Mouse (Mus musculus) spleen, postnatal 14 days (tissue): ENCODE measurements around the gene Nup85.
A peak's percentile ranks its signal among the peaks of the same experiment; 100 is the strongest.

Source experiments
- DNase-seq, 2 experiments: peaks; one replicate each; pipeline ENCODE4 v3.0.0; 2021 to 2022; ENCODE audit warnings: low spot score in 2 of 2

The Nup85 gene

GRCm38 (mm10) chr11:115582913-115583606 lies 18.8 kb downstream of the Nup85 start:
- DNase-seq = no peak

DNA sequence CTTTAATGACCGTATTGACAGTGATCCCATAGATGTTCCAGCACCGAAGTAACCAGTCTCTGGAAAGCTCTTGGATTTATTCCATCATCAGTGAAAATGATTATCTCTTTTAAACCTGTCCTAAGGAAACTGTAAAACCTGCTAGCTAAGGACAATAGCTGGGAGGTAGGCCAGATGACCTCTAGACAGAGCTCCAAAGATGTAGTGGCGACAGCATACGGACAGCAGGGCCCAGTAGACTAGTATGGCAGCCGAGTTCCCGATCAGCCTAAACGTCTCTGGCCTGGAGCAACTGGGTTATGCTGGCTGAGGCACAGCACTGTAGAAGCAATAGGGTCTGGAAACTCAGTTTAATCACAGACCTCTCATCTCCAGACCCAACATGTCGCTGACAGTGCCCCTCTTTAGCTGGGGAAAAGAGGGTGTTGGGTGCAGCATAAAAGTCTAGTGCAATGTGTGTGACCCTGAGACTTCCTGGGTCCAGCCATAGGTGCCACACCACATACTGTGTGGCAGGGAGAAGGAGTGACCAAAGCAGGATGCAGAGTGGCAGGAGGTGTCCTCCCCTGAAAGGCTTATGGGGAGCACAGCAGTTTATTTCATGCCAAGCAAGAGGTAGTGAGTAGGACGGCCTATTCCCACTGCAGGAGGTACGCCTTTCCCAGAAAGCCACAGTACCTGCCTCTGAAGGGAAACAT lies 20.3 kb downstream of the Nup85 start:
- DNase-seq = no peak

DNA sequence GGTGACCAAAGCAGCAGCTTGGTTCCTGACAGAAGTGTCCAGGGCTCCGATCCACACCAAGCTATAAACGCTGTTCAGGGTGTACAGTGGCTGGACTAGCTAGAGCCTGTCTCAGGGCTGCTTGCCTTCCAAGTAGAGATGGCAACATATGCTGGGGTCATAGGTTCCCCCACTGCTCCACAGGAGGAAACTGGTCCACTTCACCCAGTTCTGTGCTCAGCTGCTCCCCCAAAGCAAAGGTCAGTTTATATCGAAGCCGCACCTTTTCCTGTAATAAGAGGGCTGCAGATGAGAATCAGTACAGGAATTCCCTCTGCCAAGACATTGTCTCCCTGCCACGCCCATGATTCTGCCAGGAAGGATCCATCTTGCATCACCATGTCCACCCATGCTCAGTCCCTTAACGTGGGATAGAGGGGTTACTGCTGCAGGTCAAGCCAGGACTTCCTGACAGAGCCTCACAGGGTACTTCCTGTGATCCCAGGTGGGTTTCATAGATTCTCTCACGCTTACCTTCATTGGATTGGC lies 21.4 kb downstream of the Nup85 start:
- DNase-seq = no peak

DNA sequence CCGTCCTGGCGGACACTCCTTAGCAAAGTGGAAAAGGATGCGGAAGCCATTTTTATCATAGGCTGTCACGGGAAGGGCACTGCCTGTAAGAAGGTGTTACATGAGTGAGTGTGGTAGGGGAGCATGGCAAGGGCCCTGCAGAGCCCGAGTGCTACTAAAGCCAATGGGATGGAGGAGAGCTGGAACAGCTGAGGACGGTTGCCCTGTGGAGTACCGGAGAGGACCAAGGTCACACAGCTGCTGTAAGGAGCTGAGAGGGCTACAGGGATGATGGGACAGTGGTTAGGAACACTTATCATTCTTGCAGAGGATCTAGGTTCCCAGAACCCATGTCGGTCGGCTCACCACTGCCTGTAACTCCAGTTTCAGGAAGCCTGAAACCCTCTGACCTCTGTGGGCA lies 22.2 kb downstream of the Nup85 start:
- DNase-seq = no peak

- no peak for DNase-seq
Observed at GRCm38 (mm10) chr11:115587984-115588383, 23.8 kb downstream of the Nup85 start.

DNA sequence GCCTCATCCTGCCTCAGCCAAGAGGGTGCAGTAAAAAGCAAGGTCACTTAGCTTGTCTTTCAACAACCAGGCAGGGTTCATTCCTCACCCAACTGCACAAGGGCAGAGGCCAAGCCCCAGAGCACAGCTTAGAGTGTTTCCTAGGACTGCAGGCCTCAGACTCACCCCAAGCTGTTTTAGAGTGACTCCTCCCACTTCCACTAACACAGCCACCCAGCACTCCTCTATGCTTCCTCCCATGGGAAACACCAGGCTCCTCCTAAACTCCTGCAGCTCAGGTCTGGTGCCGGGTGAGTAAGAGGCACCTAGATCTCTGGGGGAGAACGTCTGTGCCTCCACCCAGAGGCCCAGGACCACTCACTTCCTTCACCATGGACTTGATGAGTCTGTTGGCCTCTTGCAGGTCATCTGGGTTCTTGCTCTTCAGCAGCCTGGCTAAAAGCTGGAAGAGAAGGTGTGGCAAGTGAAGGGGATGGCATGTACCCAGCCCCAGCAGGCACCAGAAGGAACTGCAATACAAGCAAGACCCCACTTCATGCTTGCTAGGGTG lies 26.4 kb downstream of the Nup85 start:
- DNase-seq = no peak

DNA sequence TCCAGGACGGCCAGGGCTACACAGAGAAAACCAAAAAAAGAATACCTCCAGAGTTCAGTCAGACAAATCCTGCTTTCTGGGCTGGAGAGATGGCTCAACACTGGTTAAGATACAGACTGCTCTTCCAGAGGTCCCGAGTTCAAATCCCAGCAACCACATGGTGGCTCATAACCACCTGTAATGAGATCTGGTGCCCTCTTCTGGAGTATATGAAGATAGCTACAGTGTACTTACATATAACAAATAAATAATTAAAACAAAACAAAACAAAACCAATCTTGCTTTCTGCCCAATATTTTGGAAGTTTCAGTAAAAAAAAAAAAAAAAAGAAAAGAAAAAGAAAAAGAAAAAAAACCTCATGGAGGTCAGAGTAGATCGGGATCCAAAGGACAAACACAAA lies 31.0 kb downstream of the Nup85 start:
- DNase-seq = no peak

DNA sequence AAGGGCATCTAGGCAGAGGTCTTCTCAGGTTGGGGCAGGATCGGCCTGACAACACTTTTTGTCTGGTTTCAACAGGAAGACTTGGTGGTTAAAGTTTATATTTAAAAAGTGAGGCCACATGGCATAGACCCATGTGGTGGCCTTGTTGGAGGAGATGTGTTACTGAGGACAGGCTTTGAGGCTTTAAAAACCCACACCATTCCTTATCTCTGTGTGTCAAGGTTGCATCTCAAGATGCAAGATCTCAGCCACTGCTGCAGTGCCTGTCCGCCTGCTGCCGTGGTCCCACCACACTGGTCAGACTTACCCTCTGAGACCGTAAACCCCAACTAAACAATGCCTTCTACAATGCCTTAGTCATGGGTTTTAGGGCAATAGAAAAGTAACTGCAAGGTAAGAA lies 34.1 kb downstream of the Nup85 start:
- DNase-seq = no peak

GRCm38 (mm10) chr11:115599722-115600121 lies 35.5 kb downstream of the Nup85 start:
- DNase-seq = no peak

- no peak for DNase-seq
Observed at GRCm38 (mm10) chr11:115600743-115601142, 36.5 kb downstream of the Nup85 start.

DNA sequence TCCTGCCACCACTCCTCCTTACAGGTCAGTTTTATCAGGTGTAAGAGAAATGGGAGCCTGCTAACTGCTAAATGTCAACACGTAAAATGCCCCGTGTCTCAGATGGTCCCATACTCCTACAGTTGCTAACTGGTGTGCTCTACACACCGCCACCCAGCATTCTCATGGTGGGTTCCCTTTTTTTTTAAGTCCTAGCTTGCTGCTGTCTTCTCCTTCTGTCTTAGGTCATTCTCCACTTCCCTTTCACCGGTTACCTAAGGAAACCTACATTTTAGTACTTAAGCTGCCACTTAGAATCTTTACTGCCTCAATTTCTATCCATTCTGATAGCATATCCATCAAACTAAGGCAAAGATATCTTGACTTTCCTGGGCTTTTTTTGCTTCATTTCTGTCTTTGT lies 36.9 kb downstream of the Nup85 start:
- DNase-seq = no peak

DNA sequence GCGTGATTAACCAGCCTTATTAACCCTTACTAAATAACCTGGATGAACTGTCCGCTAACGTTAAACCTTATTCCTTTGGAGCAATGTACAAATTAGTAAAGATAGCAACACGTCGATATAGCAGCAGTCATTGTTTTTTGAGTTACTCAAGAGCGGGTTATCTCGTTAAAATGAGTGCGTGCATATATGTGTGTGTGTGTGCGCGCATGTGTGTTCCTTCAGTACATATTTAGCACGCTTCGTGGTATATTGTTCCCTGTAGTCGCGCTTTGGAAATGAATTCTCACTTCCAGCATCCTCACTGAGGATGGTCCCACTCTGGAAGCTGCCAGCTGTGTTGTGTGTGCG lies 38.9 kb downstream of the Nup85 start:
- DNase-seq = no peak

- peak; percentile 85 to 93 for DNase-seq
Observed at GRCm38 (mm10) chr11:115603476-115604303, 39.5 kb downstream of the Nup85 start, which contains the start of the genes Mrps7 and Gga3. Gene Mrps7, plus strand, starts transcription at chr11:115603925. Gene Gga3, minus strand, starts transcription at chr11:115604051.

GRCm38 (mm10) chr11:115604304-115604696 lies 40.1 kb downstream of the Nup85 start:
- peak in 1 of 2 experiments; percentile 22 for DNase-seq

GRCm38 (mm10) chr11:115606733-115607132 lies 42.5 kb downstream of the Nup85 start:
- no peak for DNase-seq

- DNase-seq = no peak
Observed at GRCm38 (mm10) chr11:115608421-115609399, 44.5 kb downstream of the Nup85 start.

GRCm38 (mm10) chr11:115609576-115609975 lies 45.3 kb downstream of the Nup85 start:
- no peak for DNase-seq

- no peak for DNase-seq
Observed at GRCm38 (mm10) chr11:115611173-115611572, 46.9 kb downstream of the Nup85 start.

DNA sequence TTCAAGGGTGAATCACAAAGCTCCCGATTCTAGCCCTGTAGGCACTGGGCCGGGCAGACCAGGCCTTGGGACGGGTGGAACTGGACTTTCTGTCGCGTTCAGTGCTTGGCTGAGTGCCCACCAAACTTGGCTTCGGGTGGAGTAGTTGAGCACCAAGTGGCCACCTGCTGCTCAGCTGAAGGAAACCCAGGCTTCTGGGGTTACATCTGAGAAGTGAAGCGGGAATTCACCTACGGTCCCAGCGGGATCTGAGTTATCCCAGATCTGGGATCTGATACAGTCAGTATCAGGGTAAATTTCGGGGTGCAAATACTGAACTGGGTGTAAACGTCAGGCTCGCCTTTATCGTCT lies 47.8 kb downstream of the Nup85 start:
- peak; percentile 58 to 66 for DNase-seq

- peak; percentile 97 for DNase-seq
Observed at GRCm38 (mm10) chr11:115612410-115613137, 48.3 kb downstream of the Nup85 start, which contains the start of gene Mif4gd. Gene Mif4gd, minus strand, starts transcription at chr11:115612969.
